Mouse (Mus musculus) G1E-ER4 (cell line): ENCODE results near the gene Cd164. TPM values are rescaled to one million over a fixed set of nuclear protein-coding genes. Genes with fewer than 3 reads are reported as not detected.

Experiments used
- GATA1 ChIP-seq: IDR thresholded peaks from one replicate; pipeline ENCODE4 v1.8.0; 2012; ENCODE audit warnings: low read length, inconsistent platforms
- polyA plus RNA-seq: library from polyadenylated mRNA; stranded (reverse); fragments of >175 nt; gene quantifications from 2 replicates; pipeline ENCODE4 v1.2.3, GENCODE M21; 2012

The Cd164 gene
- polyA plus RNA-seq, 1 experiment = 198 TPM

- no peak for TF ChIP-seq GATA1
Measured at GRCm38 (mm10) chr10:41488877-41489276, 30.3 kb upstream of the Cd164 start.

- no peak for TF ChIP-seq GATA1
Measured at GRCm38 (mm10) chr10:41489294-41489693, 29.9 kb upstream of the Cd164 start.

- no peak for TF ChIP-seq GATA1
Measured at GRCm38 (mm10) chr10:41489708-41490517, 29.3 kb upstream of the Cd164 start, which contains the start of the genes Smpd2 and Ppil6. Gene Smpd2 (minus strand): TSS chr10:41490369. Gene Ppil6 (plus strand): TSS chr10:41490439.

GRCm38 (mm10) chr10:41490518-41490873, 28.7 kb upstream of the Cd164 start:
- no peak for TF ChIP-seq GATA1

- no peak for TF ChIP-seq GATA1
Measured at GRCm38 (mm10) chr10:41491111-41491510, 28.1 kb upstream of the Cd164 start.

GRCm38 (mm10) chr10:41500941-41501340, 18.3 kb upstream of the Cd164 start:
- TF ChIP-seq GATA1 = no peak

GRCm38 (mm10) chr10:41504996-41505395, 14.2 kb upstream of the Cd164 start:
- TF ChIP-seq GATA1 = no peak

GRCm38 (mm10) chr10:41509160-41509559, 10.1 kb upstream of the Cd164 start:
- TF ChIP-seq GATA1 = no peak

GRCm38 (mm10) chr10:41514301-41514700, 4.9 kb upstream of the Cd164 start:
- no peak for TF ChIP-seq GATA1

GRCm38 (mm10) chr10:41514921-41515320, 4.3 kb upstream of the Cd164 start:
- no peak for TF ChIP-seq GATA1

GRCm38 (mm10) chr10:41518508-41518980, 670 bp upstream of the Cd164 start:
- TF ChIP-seq GATA1 = no peak

- no peak for TF ChIP-seq GATA1
Measured at GRCm38 (mm10) chr10:41519640-41520409, 611 bp downstream of the Cd164 start.

GRCm38 (mm10) chr10:41520410-41520673, 1.1 kb downstream of the Cd164 start:
- TF ChIP-seq GATA1 = no peak

- no peak for TF ChIP-seq GATA1
Measured at GRCm38 (mm10) chr10:41523386-41523785, 4.2 kb downstream of the Cd164 start.

GRCm38 (mm10) chr10:41525696-41526095, 6.5 kb downstream of the Cd164 start:
- TF ChIP-seq GATA1 = no peak

GRCm38 (mm10) chr10:41529972-41530371, 10.8 kb downstream of the Cd164 start:
- TF ChIP-seq GATA1 = no peak

GRCm38 (mm10) chr10:41535991-41536390, 16.8 kb downstream of the Cd164 start:
- TF ChIP-seq GATA1 = no peak
